Mouse (Mus musculus) small intestine, adult 2 months (tissue): ENCODE measurements around the gene Afdn. TPM values are rescaled to one million over a fixed set of nuclear protein-coding genes. Genes with fewer than 3 reads are reported as not detected.
"Not testable (repeated sequence)": the region's sequence is repeated elsewhere in the genome, so short reads cannot be mapped to it uniquely, and the experiment has no call there.

Source experiments
- H3K27ac ChIP-seq: fragments of 200-500 bp; 2 replicates; pipeline ENCODE4 v1.5.1; 2012; ENCODE audit warnings: low read depth, low read length, control low read depth, inconsistent platforms; ENCODE audit not compliant: insufficient read depth
- H3K27me3 ChIP-seq: fragments of 200-500 bp; 2 replicates; pipeline ENCODE4 v1.6.1; 2012; ENCODE audit warnings: mild to moderate bottlenecking, moderate library complexity, low read length, inconsistent platforms; ENCODE audit not compliant: control insufficient read depth, insufficient read depth
- H3K36me3 ChIP-seq: fragments of 200-500 bp; 2 replicates; pipeline ENCODE4 v1.6.1; 2012; ENCODE audit warnings: mild to moderate bottlenecking, low read length, control low read depth, inconsistent platforms; ENCODE audit not compliant: control insufficient read depth, insufficient read depth
- H3K4me1 ChIP-seq: fragments of 200-500 bp; 2 replicates; pipeline ENCODE4 v1.6.1; 2012; ENCODE audit warnings: low read length, inconsistent platforms, mixed read lengths; ENCODE audit not compliant: control insufficient read depth, insufficient read depth, insufficient read length
- H3K4me3 ChIP-seq: fragments of 200-500 bp; 2 replicates; pipeline ENCODE4 v1.5.1; 2012; ENCODE audit warnings: low read depth, mild to moderate bottlenecking, control low read depth, inconsistent platforms, low read length, moderate library complexity
- CTCF ChIP-seq: fragments of 200-500 bp; IDR thresholded peaks from 2 replicates; pipeline ENCODE4 v1.5.1; 2012; ENCODE audit warnings: low read depth, mild to moderate bottlenecking, control low read depth, inconsistent platforms, low read length, moderate library complexity, mixed read lengths; ENCODE audit not compliant: insufficient replicate concordance, insufficient read length; ENCODE audit errors: extremely low read depth
- POLR2A ChIP-seq: fragments of 200-500 bp; IDR thresholded peaks from 2 replicates; pipeline ENCODE4 v1.6.1; 2012; ENCODE audit warnings: low read depth, mild to moderate bottlenecking, control low read depth, inconsistent platforms, low read length, moderate library complexity
- WGBS: fragments of 180-500 bp; shearing (Covaris S2); methylation state at CpG from one replicate; pipeline ENCODE4 v1.1.7; 2018; 5-methylcytosine and 5-hydroxymethylcytosine counted together
- polyA plus RNA-seq: library from polyadenylated mRNA; depleted of rRNA; stranded (reverse); fragments of >200 nt; gene quantifications from 2 replicates; pipeline ENCODE4 v1.2.3, GENCODE M21; 2012

Afdn gene
- polyA plus RNA-seq, 1 experiment: 41.9 TPM

DNA sequence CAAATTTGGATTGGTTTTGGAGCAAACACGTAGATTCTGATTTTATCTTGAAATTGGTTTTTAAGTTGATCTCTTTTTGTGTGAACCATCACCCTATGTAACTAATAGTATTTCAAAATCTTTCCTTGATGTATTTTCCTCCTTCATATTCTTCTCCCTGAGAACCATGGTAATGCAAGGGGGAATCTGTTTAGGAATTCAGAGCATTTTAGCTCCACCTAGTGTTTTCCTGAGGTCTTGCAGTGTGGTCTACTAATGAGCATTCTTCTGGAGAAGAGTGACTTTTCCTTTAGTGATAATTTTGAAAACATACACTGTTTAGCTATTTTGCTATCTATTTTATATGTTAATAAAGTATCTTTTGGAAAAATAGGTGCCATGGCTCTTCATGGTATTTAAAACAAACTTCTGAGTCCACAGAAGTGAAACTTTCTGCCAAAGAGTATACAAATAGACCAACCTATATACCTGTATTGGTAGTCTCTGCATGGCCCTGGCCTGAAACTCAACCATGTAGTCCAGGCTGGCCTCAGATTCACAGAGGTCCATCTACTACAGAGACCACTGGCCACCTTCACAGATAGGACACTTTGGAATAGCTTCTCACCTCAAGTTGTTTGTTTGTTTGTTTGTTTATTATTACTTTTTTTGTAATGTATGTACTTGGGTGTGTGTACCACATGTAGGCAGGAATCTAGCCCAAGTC lies 70.5 kb downstream of the Afdn start:
- no peak overlapping the region for H3K27ac ChIP-seq
- no peak overlapping the region for H3K4me3 ChIP-seq
- H3K36me3 ChIP-seq: peaks cover 35% of the 10 kb centered on the region
- WGBS: 86% methylated on average over 1 of the region's 1 CpGs
- TF ChIP-seq CTCF: no peak
- TF ChIP-seq POLR2A: no peak
- no peaks in the 10 kb centered on the region for H3K4me1 ChIP-seq
- no peaks in the 10 kb centered on the region for H3K27me3 ChIP-seq

DNA sequence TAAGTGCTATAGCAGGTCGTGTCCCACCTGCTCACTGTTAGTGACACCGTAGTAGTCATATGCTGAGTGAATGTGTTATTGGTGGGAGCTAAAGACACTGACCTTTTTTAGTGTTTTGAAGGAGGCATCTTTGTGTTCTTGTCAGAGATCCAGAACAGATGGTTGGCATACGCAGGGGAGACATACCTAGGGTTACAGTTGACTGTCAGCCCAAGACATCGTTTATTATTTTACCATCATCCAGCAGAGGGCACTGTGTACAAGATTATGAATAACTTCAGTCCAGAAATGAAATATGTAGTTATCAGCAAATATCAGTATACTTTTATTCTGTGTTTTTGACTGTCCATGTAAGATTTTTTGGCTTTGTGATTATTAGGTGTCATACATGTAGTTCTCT lies 75.5 kb downstream of the Afdn start:
- TF ChIP-seq POLR2A: no peak
- H3K27me3 ChIP-seq: no peaks in the 10 kb centered on the region
- H3K36me3 ChIP-seq: peaks cover 25% of the 10 kb centered on the region
- 66% methylated on average over 4 of the region's 4 CpGs for WGBS
- no peaks in the 10 kb centered on the region for H3K4me1 ChIP-seq
- H3K27ac ChIP-seq: no peak overlapping the region
- no peak overlapping the region for H3K4me3 ChIP-seq

DNA sequence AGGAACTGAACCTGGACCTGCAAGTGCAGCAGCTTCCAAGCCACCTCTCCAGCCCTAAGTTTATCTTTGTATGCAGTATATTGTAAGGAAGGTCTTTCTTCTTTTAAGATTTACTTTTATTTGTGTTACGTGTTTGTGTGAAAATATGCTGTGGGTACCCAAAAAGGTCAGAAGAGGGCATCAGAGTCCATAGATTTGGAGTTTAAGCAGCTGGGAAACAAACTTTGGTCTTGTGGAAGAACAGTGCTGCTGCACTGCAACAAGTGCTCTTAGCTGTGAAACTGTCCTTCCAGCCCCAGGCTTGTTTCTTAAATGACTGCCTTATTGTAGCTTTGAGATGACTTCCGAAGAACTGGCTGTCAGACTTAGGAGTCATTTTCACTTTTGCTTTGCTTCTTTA lies 89.8 kb downstream of the Afdn start:
- no peaks in the 10 kb centered on the region for H3K4me1 ChIP-seq
- H3K27me3 ChIP-seq: no peaks in the 10 kb centered on the region
- WGBS: 83% methylated on average over 2 of the region's 2 CpGs
- TF ChIP-seq POLR2A: no peak
- no peak for TF ChIP-seq CTCF
- H3K4me3 ChIP-seq: no peak overlapping the region
- peaks cover 53% of the 10 kb centered on the region for H3K36me3 ChIP-seq
- H3K27ac ChIP-seq: no peak overlapping the region

DNA sequence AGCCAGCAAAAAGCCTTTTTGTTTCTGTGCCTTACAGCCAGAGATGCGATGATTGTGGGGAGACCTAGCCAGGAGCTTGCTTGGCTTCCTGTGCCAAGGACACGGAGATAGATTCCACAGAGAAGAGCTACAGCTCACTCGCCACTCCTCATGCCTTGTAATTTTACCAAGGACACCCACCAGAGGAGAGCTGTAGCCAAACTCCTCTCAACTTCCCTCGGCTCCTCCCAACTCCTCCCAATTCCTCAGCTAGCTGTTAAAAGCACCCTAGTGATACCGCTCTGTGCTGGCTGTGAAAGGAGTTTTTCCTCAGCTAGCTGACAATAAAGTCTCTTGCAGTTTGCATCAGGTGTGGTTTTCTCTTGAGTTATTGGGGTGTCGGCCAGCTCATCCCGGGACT lies 93.5 kb downstream of the Afdn start:
- H3K4me3 ChIP-seq, H3K27ac ChIP-seq, H3K27me3 ChIP-seq, H3K4me1 ChIP-seq: not testable (repeated sequence)
- H3K36me3 ChIP-seq: peaks cover 56% of the 10 kb centered on the region
- 90% methylated on average over 7 of the region's 7 CpGs for WGBS

DNA sequence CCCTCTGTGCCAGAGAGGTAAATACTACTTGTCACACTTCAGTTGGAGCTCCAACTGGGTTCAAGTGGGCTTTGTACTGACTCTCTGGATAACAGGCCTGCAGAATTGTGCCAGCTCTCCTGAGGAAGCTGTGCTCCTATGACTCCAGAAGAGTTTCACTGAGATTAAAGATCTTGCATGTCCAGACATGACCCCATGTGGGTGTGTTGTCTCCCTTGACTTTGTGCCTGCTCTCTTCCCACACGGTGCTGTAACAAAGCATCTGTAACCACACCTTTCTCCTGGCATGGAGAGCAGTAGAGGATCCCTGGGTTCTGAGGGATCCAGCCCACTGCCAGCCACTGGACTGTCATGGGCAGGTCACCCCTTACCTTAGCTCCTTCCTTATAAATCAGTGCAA lies 95.1 kb downstream of the Afdn start:
- TF ChIP-seq POLR2A (no peak), CTCF (no peak)
- Histone ChIP-seq H3K4me1 (no peaks in the 10 kb centered on the region), H3K27ac (no peak overlapping the region), H3K4me3 (no peak overlapping the region), H3K36me3 (peaks cover 48% of the 10 kb centered on the region), H3K27me3 (no peaks in the 10 kb centered on the region)
- 38% methylated on average over 1 of the region's 1 CpGs for WGBS

DNA sequence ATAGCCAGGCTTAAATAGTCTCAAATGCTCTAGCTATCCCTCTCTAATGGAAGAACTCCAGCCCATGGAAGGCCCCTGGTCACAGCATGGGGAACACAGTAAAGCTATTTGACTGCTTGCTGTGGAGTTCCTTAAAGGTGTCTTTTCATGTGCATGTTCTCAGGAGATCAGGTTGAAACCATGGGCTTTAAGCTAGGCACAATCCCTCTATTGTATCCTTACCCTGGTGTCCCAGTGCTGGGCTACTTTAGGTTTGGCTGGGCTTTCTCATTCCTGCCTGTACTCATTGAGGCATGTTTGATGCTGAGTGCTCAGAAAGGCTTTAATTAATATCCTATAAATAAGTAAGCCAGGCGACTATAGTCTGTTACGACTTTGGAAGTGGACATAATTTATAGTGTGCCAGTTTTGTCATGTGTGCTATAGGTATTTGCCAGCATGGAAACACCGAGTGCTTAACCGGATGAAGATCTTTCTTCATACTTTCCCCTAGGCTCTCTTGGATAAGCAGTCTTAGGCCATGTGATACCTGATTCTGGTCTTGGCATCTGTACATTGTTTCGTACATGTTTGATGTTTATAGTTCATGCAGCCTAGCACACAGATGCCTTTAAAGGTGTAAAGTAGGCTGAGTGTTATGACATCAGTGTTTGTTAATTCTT lies 96.2 kb downstream of the Afdn start:
- no peaks in the 10 kb centered on the region for H3K27me3 ChIP-seq
- no peaks in the 10 kb centered on the region for H3K4me1 ChIP-seq
- H3K27ac ChIP-seq: no peak overlapping the region
- TF ChIP-seq CTCF (no peak), POLR2A (no peak)
- H3K36me3 ChIP-seq: peaks cover 48% of the 10 kb centered on the region
- H3K4me3 ChIP-seq: no peak overlapping the region
- WGBS: 91% methylated on average over 5 of the region's 5 CpGs

DNA sequence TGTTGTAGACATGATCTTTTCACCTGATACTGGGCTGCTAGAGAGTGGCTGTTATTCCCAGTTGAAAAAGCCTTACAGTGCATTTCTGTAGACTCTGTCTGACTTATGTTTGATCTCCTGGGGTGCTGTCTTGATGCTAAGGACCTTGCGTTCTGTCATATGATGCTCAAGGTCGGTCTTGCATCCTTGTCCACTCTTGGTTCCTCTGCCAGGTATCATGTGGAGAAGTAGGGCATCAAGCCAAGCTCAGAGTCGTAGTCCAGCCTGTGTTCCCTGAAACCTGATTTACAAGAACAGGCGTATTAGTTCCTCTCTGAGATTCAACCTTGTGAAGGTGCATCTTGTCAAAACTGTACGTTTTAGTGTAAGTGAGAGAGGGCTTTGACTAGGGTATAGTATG lies 105.0 kb downstream of the Afdn start:
- Histone ChIP-seq H3K4me3 (no peak overlapping the region), H3K27ac (no peak overlapping the region), H3K27me3 (no peaks in the 10 kb centered on the region), H3K4me1 (peaks cover 7% of the 10 kb centered on the region; the same call in 1 of the 2 replicates), H3K36me3 (peaks cover 25% of the 10 kb centered on the region)
- TF ChIP-seq CTCF: no peak
- TF ChIP-seq POLR2A: no peak
- 77% methylated on average over 5 of the region's 5 CpGs for WGBS

DNA sequence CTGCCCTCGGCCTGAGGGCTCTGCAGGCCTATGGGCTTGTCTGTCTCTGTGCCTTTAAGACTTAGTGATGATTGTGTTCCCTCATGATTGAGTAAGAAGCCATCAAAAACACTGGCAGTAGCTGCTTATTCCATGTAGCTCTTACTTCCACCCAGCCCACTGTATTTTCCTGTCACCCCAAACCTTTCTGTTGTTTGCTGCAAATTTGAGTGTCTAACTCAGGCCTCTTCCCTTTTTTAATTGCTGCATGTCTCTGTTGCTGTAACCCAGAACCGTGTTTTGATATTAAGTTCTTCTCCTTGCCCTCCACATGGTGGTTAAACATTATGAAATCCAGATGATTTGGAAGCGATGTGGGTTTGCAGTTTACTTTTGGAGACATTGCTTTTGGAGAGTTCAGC lies 106.6 kb downstream of the Afdn start:
- H3K4me3 ChIP-seq: no peak overlapping the region
- no peaks in the 10 kb centered on the region for H3K27me3 ChIP-seq
- H3K36me3 ChIP-seq: peaks cover 20% of the 10 kb centered on the region
- peak overlapping the region; percentile 92 for H3K27ac ChIP-seq
- WGBS: 34% methylated on average over 3 of the region's 3 CpGs
- H3K4me1 ChIP-seq: peaks cover 7% of the 10 kb centered on the region; the same call in 1 of the 2 replicates
- TF ChIP-seq POLR2A (no peak), CTCF (no peak)
